Comparison of ENCODE assay signal across 18 mouse cellular contexts in the genomic region with DNA sequence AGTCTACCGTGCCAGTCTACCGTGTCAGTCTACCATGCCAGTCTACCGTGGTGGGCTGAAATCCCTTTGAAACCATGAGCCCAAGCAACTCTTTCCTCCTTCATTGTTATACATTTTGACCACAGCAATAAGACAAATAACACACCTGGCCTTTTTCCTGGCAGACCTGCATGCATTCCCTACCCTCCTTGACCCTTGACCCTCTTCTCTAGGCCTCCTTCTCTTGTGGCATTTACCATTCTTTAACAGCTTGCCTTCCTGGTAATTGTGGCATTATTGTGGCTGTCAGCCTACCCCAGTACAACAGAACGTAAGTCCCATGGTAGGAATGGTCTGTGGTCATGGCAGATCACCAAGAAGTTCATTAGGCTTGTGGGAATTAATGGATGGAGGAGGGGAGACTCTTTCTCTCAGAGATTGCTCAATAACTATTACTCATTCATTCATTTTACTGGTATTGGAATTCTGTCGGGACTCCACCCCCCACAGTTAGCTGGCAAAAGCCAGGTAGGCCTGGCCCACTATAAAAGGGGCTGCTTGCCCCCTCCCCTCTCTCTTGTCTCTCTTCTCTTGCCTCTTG. TPM values are rescaled to one million over a fixed set of nuclear protein-coding genes. Genes with fewer than 3 reads are reported as not detected.
"Had no signal": no experiment of that assay in that cellular context is flagged by ENCODE, and none has a peak within 500 bp of the region (broad histone marks: within the 10 kb centered on the region; RNA-seq: fewer than 3 reads in every experiment).

No protein-coding gene starts in this region.

- H3K36me3 ChIP-seq: liver, embryonic 15.5 days; midbrain, embryonic 10.5 days; midbrain, embryonic 13.5 days had no signal

- H3K4me1 ChIP-seq: liver, embryonic 15.5 days had no signal

- DNase-seq: kidney, adult 18-20 months; kidney, adult 9 months; kidney, postnatal 14 days; kidney, postnatal 4 days; lung, adult 2 months; lung, postnatal 4 days; right cerebral cortex, postnatal 4 days; thymus, postnatal 25 days had no signal

- H3K27me3 ChIP-seq: midbrain, embryonic 13.5 days had no signal

- H3K4me3 ChIP-seq: liver, embryonic 15.5 days; midbrain, embryonic 10.5 days; midbrain, embryonic 13.5 days had no signal

- ATAC-seq: intestine, embryonic 16.5 days; midbrain, embryonic 13.5 days; midbrain, embryonic 16.5 days had no signal

- H3K9ac ChIP-seq: liver, embryonic 15.5 days; midbrain, embryonic 13.5 days had no signal

- H3K4me2 ChIP-seq: liver, embryonic 11.5 days; liver, embryonic 15.5 days; midbrain, embryonic 13.5 days had no signal

- H3K27ac ChIP-seq: liver, embryonic 15.5 days; stomach, postnatal 0 days had no signal

- H3K9me3 ChIP-seq: liver, embryonic 15.5 days had no signal

RNA-seq across cellular contexts. Expression of a gene that starts 6.3 kb away (rescaled TPM):
- total RNA-seq: monocyte, adult 5-6 weeks had no signal

RNA-seq across cellular contexts. Expression of a gene that starts 6.3 kb away (rescaled TPM):
- total RNA-seq: megakaryocyte progenitor cell, adult 5-6 weeks; monocyte, adult 5-6 weeks had no signal
- polyA plus RNA-seq: limb, embryonic 11.5 days; liver, embryonic 11.5 days had no signal
